Mouse (Mus musculus) midbrain, embryonic 16.5 days (tissue): ENCODE data around the gene Dapk2. TPM values are rescaled to one million over a fixed set of nuclear protein-coding genes. Genes with fewer than 3 reads are reported as not detected.

Experiments used
- ATAC-seq: fragments of 200-750 bp; cut with Nextera tagmentation; 2 replicates; pipeline ENCODE4 v1.8.0; 2017; ENCODE audit warnings: moderate TSS enrichment
- H3K27ac ChIP-seq: fragments of 300-500 bp; sonication (generic); 2 replicates; pipeline ENCODE4 v1.5.1; 2014; ENCODE audit warnings: mild to moderate bottlenecking, low read length, mixed read lengths
- H3K27me3 ChIP-seq: fragments of 300-500 bp; sonication (generic); 2 replicates; pipeline ENCODE4 v1.6.1; 2014; ENCODE audit warnings: low read depth, low read length, mixed read lengths; ENCODE audit not compliant: control insufficient read depth, insufficient read depth
- H3K36me3 ChIP-seq: fragments of 300-500 bp; sonication (generic); 2 replicates; pipeline ENCODE4 v1.6.1; 2014; ENCODE audit warnings: mild to moderate bottlenecking, low read length, moderate library complexity, mixed read lengths; ENCODE audit not compliant: control insufficient read depth, insufficient read depth
- H3K4me1 ChIP-seq: fragments of 300-500 bp; sonication (generic); 2 replicates; pipeline ENCODE4 v1.6.1; 2014; ENCODE audit warnings: mild to moderate bottlenecking, low read length, mixed read lengths; ENCODE audit not compliant: control insufficient read depth, insufficient read depth
- H3K4me2 ChIP-seq: fragments of 300-500 bp; sonication (generic); 2 replicates; pipeline ENCODE4 v1.6.1; 2014; ENCODE audit warnings: mild to moderate bottlenecking, low read length, mixed read lengths
- H3K4me3 ChIP-seq: fragments of 300-500 bp; sonication (generic); 2 replicates; pipeline ENCODE4 v1.5.1; 2014; ENCODE audit warnings: low read depth, mild to moderate bottlenecking, low read length, moderate library complexity, mixed read lengths
- H3K9ac ChIP-seq: fragments of 300-500 bp; sonication (generic); 2 replicates; pipeline ENCODE4 v1.6.1; 2014; ENCODE audit warnings: low read depth, low read length, mixed read lengths
- H3K9me3 ChIP-seq: fragments of 300-500 bp; sonication (generic); replicated peaks from 2 replicates; pipeline ENCODE4 v1.6.1; 2014; ENCODE audit warnings: mild to moderate bottlenecking, low read length, mixed read lengths; ENCODE audit not compliant: control insufficient read depth, poor library complexity, severe bottlenecking
- WGBS: fragments of 180-500 bp; shearing (Covaris S2); extraction: QIAGEN DNeasy Blood & Tissue Kit; methylation state at CpG from one replicate; pipeline ENCODE4 v1.1.7; 2014; 5-methylcytosine and 5-hydroxymethylcytosine counted together
- polyA plus RNA-seq: library from polyadenylated mRNA; unstranded; fragments of >200 nt; fragmentation: Nextera tagmentation; extraction: Ambion mirVana; gene quantifications from 2 replicates; pipeline ENCODE4 v1.2.1, GENCODE M21; 2015

Gene Dapk2
- polyA plus RNA-seq, 1 experiment from 2014 or later, result 0.90 TPM

- Histone ChIP-seq H3K4me2 (no peak overlapping the region), H3K4me1 (no peaks in the 10 kb centered on the region), H3K27me3 (peaks cover 13% of the 10 kb centered on the region; the same call in 1 of the 2 replicates), H3K36me3 (no peaks in the 10 kb centered on the region), H3K4me3 (no peak overlapping the region), H3K27ac (no peak overlapping the region), H3K9me3 (no peaks in the 10 kb centered on the region), H3K9ac (no peak overlapping the region)
- ATAC-seq, result no peak
- 96% methylated on average over 1 of the region's 1 CpGs for WGBS
These were observed 2.5 kb upstream of the Dapk2 start for GRCm38 (mm10) chr9:66155534-66155933.

GRCm38 (mm10) chr9:66158885-66159430 lies 935 bp downstream of the Dapk2 start:
- H3K9ac ChIP-seq, result no peak overlapping the region
- no peak for ATAC-seq

GRCm38 (mm10) chr9:66160155-66160554 lies 2.1 kb downstream of the Dapk2 start:
- H3K9ac ChIP-seq, result no peak overlapping the region
- no peak overlapping the region for H3K27ac ChIP-seq
- H3K27me3 ChIP-seq, result peaks cover 13% of the 10 kb centered on the region; the same call in 1 of the 2 replicates
- no peaks in the 10 kb centered on the region for H3K36me3 ChIP-seq
- H3K4me2 ChIP-seq, result no peak overlapping the region
- H3K4me1 ChIP-seq, result no peaks in the 10 kb centered on the region
- no peak for ATAC-seq
- H3K9me3 ChIP-seq, result no peaks in the 10 kb centered on the region
- WGBS, result 95% methylated on average over 2 of the region's 2 CpGs
- H3K4me3 ChIP-seq, result no peak overlapping the region

More at GRCm38 (mm10) chr9:66158885-66159430, 935 bp downstream of the Dapk2 start:
- H3K4me2 ChIP-seq, result no peak overlapping the region
- H3K27me3 ChIP-seq, result peaks cover 13% of the 10 kb centered on the region; the same call in 1 of the 2 replicates
- no peak overlapping the region for H3K27ac ChIP-seq
- H3K36me3 ChIP-seq, result no peaks in the 10 kb centered on the region
- H3K9me3 ChIP-seq, result no peaks in the 10 kb centered on the region
- H3K4me3 ChIP-seq, result no peak overlapping the region
- WGBS, result 84% methylated on average over 6 of the region's 6 CpGs
- no peaks in the 10 kb centered on the region for H3K4me1 ChIP-seq

GRCm38 (mm10) chr9:66162995-66163394 lies 5.0 kb downstream of the Dapk2 start:
- Histone ChIP-seq H3K36me3 (no peaks in the 10 kb centered on the region), H3K9me3 (no peaks in the 10 kb centered on the region), H3K4me2 (no peak overlapping the region), H3K4me3 (no peak overlapping the region), H3K27ac (no peak overlapping the region), H3K4me1 (no peaks in the 10 kb centered on the region), H3K27me3 (peaks cover 6% of the 10 kb centered on the region; the same call in 1 of the 2 replicates), H3K9ac (no peak overlapping the region)
- ATAC-seq, result no peak
- 86% methylated on average over 9 of the region's 9 CpGs for WGBS

GRCm38 (mm10) chr9:66167222-66167621 lies 9.2 kb downstream of the Dapk2 start:
- no peak for ATAC-seq
- no peaks in the 10 kb centered on the region for H3K27me3 ChIP-seq
- no peaks in the 10 kb centered on the region for H3K36me3 ChIP-seq
- H3K9ac ChIP-seq, result no peak overlapping the region
- H3K9me3 ChIP-seq, result no peaks in the 10 kb centered on the region
- peaks cover 5% of the 10 kb centered on the region; the same call in 1 of the 2 replicates for H3K4me1 ChIP-seq
- no peak overlapping the region for H3K4me3 ChIP-seq
- H3K27ac ChIP-seq, result no peak overlapping the region
- WGBS, result 81% methylated on average over 5 of the region's 5 CpGs
- H3K4me2 ChIP-seq, result no peak overlapping the region

- 5% methylated on average over 1 of the region's 1 CpGs for WGBS
These were observed 10.2 kb downstream of the Dapk2 start for GRCm38 (mm10) chr9:66168233-66168632.

GRCm38 (mm10) chr9:66170506-66170905 lies 12.5 kb downstream of the Dapk2 start:
- Histone ChIP-seq H3K4me2 (no peak overlapping the region), H3K4me3 (no peak overlapping the region), H3K9ac (no peak overlapping the region), H3K36me3 (no peaks in the 10 kb centered on the region), H3K9me3 (no peaks in the 10 kb centered on the region), H3K27ac (no peak overlapping the region), H3K4me1 (peaks cover 5% of the 10 kb centered on the region; the same call in 1 of the 2 replicates), H3K27me3 (no peaks in the 10 kb centered on the region)
- WGBS, result 12% methylated on average over 5 of the region's 5 CpGs
- ATAC-seq, result no peak

More at GRCm38 (mm10) chr9:66168233-66168632, 10.2 kb downstream of the Dapk2 start:
- H3K36me3 ChIP-seq, result no peaks in the 10 kb centered on the region
- ATAC-seq, result no peak
- H3K27ac ChIP-seq, result no peak overlapping the region
- H3K4me3 ChIP-seq, result no peak overlapping the region
- H3K9ac ChIP-seq, result no peak overlapping the region
- no peaks in the 10 kb centered on the region for H3K27me3 ChIP-seq
- H3K4me2 ChIP-seq, result no peak overlapping the region
- peaks cover 5% of the 10 kb centered on the region; the same call in 1 of the 2 replicates for H3K4me1 ChIP-seq
- H3K9me3 ChIP-seq, result no peaks in the 10 kb centered on the region

- H3K4me2 ChIP-seq, result no peak overlapping the region
- no peak overlapping the region for H3K27ac ChIP-seq
- H3K9me3 ChIP-seq, result no peaks in the 10 kb centered on the region
- no peak overlapping the region for H3K4me3 ChIP-seq
- no peak for ATAC-seq
- H3K27me3 ChIP-seq, result no peaks in the 10 kb centered on the region
- H3K9ac ChIP-seq, result no peak overlapping the region
- H3K4me1 ChIP-seq, result peaks cover 5% of the 10 kb centered on the region; the same call in 1 of the 2 replicates
- H3K36me3 ChIP-seq, result no peaks in the 10 kb centered on the region
- 49% methylated on average over 12 of the region's 12 CpGs for WGBS
These were observed 13.4 kb downstream of the Dapk2 start for GRCm38 (mm10) chr9:66171275-66171921.

GRCm38 (mm10) chr9:66173316-66173855 lies 15.4 kb downstream of the Dapk2 start:
- H3K27ac ChIP-seq, result no peak overlapping the region
- H3K4me1 ChIP-seq, result peaks cover 5% of the 10 kb centered on the region; the same call in 1 of the 2 replicates
- no peaks in the 10 kb centered on the region for H3K36me3 ChIP-seq
- no peak overlapping the region for H3K9ac ChIP-seq
- H3K9me3 ChIP-seq, result no peaks in the 10 kb centered on the region
- ATAC-seq, result no peak
- H3K4me2 ChIP-seq, result no peak overlapping the region
- WGBS, result 98% methylated on average over 5 of the region's 5 CpGs
- no peak overlapping the region for H3K4me3 ChIP-seq
- H3K27me3 ChIP-seq, result no peaks in the 10 kb centered on the region
